Mouse (Mus musculus) hindbrain, embryonic 11.5 days (tissue): ENCODE data around the gene Padi3. TPM values are rescaled to one million over a fixed set of nuclear protein-coding genes. Genes with fewer than 3 reads are reported as not detected.

ENCODE experiments used
- ATAC-seq: fragments of 200-750 bp; cut with Nextera tagmentation; 2 replicates; pipeline ENCODE4 v1.8.0; 2017; ENCODE audit warnings: mild to moderate bottlenecking, moderate TSS enrichment, moderate library complexity; ENCODE audit not compliant: low FRiP score
- DNase-seq: peaks from one replicate; pipeline ENCODE4 v3.0.0-alpha.2; 2015; ENCODE audit warnings: low spot score
- H3K27ac ChIP-seq: fragments of 300-500 bp; sonication (generic); 2 replicates; pipeline ENCODE4 v1.5.1; 2014; ENCODE audit warnings: mild to moderate bottlenecking, low read depth, low read length
- H3K27me3 ChIP-seq: fragments of 300-500 bp; sonication (generic); 2 replicates; pipeline ENCODE4 v1.6.1; 2014; ENCODE audit warnings: mild to moderate bottlenecking, low read length, moderate library complexity, mixed read lengths; ENCODE audit not compliant: control insufficient read depth, insufficient read depth
- H3K36me3 ChIP-seq: fragments of 300-500 bp; sonication (generic); 2 replicates; pipeline ENCODE4 v1.6.1; 2014; ENCODE audit warnings: mild to moderate bottlenecking, low read length, moderate library complexity, mixed read lengths; ENCODE audit not compliant: control insufficient read depth, insufficient read depth
- H3K4me1 ChIP-seq: fragments of 300-500 bp; sonication (generic); replicated peaks from 2 replicates; pipeline ENCODE4 v1.6.1; 2014; ENCODE audit warnings: low read length, mixed read lengths; ENCODE audit not compliant: control insufficient read depth, insufficient read depth
- H3K4me2 ChIP-seq: fragments of 300-500 bp; sonication (generic); replicated peaks from 2 replicates; pipeline ENCODE4 v1.6.1; 2014; ENCODE audit warnings: mild to moderate bottlenecking, low read depth, low read length
- H3K4me3 ChIP-seq: fragments of 300-500 bp; sonication (generic); 2 replicates; pipeline ENCODE4 v1.5.1; 2014; ENCODE audit warnings: low read depth, low read length
- H3K9ac ChIP-seq: fragments of 300-500 bp; sonication (generic); 2 replicates; pipeline ENCODE4 v1.6.1; 2014; ENCODE audit warnings: low read depth, low read length
- H3K9me3 ChIP-seq: fragments of 300-500 bp; sonication (generic); 2 replicates; pipeline ENCODE4 v1.6.1; 2016; ENCODE audit warnings: low read length; ENCODE audit not compliant: control insufficient read depth
- WGBS: fragments of 180-500 bp; shearing (Covaris S2); extraction: QIAGEN DNeasy Blood & Tissue Kit; methylation state at CpG from one replicate; pipeline ENCODE4 v1.1.7; 2014; 5-methylcytosine and 5-hydroxymethylcytosine counted together
- polyA plus RNA-seq: library from polyadenylated mRNA; unstranded; fragments of >200 nt; fragmentation: Nextera tagmentation; extraction: Ambion mirVana; gene quantifications from 2 replicates; pipeline ENCODE4 v1.2.1, GENCODE M21; 2014

Padi3 gene
- polyA plus RNA-seq, 1 experiment from 2014 or later, result not detected

DNA sequence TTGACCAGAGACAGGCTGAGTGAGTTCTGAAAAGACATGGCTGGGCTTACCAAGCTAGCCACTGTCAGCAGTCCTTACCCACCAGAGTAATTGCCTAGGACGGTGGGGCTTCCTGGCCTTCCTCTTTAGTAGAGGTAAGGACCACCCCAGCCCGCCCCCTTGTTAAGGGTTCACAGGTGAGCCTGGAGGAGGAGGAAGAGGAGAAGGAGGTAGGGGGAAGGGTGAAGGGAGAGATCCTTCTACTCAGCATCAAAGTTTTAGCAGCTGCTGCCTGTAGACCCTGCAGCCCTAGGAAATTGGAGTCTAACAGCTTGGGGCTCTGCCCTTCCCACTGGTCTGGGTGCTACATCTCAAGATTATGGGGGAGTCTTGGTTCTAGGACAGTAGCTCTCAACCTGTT, 67.9 kb downstream of the Padi3 start, which contains the start of gene Padi6:
Gene Padi6, minus strand, starts transcription at position 101 of the 400 bp plus-strand sequence.
- no peak within 1 kb of the TSS for H3K4me3 ChIP-seq
- no peak within 1 kb of the TSS for H3K27ac ChIP-seq

DNA sequence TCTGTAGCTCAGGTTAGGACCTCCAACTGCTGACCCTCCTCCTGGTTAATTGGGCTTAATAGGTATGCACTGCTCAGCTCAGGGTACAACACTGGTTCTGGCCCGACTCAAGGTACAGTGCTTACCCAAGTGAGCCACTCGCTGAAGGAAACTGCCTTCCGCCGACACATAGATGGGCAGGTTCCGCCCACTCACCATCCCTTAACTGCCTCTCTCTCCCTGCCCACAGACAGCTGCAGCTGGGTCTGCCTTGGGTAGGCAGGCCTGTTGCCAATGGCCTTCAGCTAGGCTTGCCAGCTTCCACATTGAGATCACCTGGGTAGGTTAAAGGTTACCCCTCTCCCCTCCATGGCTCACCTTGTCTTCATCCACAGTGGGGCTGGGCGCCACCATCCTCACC, 69.0 kb downstream of the Padi3 start:
- ATAC-seq (no peak), DNase-seq (no peak)
- Histone ChIP-seq H3K4me3 (no peak overlapping the region), H3K36me3 (no peaks in the 10 kb centered on the region), H3K4me1 (no peaks in the 10 kb centered on the region), H3K9me3 (no peaks in the 10 kb centered on the region), H3K27ac (no peak overlapping the region), H3K9ac (no peak overlapping the region), H3K4me2 (no peak overlapping the region), H3K27me3 (no peaks in the 10 kb centered on the region)
- WGBS, result 93% methylated on average over 6 of the region's 6 CpGs

More for the DNA sequence above, 67.9 kb downstream of the Padi3 start, which contains the start of gene Padi6:
- Histone ChIP-seq H3K9ac (no peak within 1 kb of the TSS), H3K4me2 (no peak within 1 kb of the TSS), H3K4me1 (no peaks in the 10 kb centered on the region), H3K27me3 (no peaks in the 10 kb centered on the region), H3K36me3 (no peaks in the 10 kb centered on the region), H3K9me3 (no peaks in the 10 kb centered on the region)
- DNase-seq (no peak), ATAC-seq (no peak)
- 82% methylated on average over 2 of the region's 2 CpGs for WGBS

DNA sequence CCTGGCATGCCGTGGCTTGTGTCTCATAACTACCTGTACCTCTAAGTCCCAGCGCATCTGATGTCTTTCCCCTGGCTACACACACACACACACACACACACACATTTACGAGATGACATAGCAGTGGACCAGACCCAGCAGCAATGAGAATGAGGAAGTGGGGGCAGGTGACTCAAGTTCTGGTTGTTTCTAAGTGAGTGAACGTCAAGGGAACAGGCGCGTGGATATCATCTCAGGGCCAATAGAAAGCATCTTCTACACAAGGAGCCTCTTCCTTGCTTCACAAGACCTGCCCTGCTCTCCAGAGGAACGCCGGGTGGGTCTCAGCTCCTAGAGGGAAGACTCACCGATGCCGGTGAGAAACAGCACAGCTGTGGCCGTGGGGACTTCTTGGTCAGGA, 69.8 kb downstream of the Padi3 start:
- no peak overlapping the region for H3K27ac ChIP-seq
- no peaks in the 10 kb centered on the region for H3K9me3 ChIP-seq
- no peaks in the 10 kb centered on the region for H3K4me1 ChIP-seq
- 91% methylated on average over 11 of the region's 11 CpGs for WGBS
- no peaks in the 10 kb centered on the region for H3K27me3 ChIP-seq
- no peaks in the 10 kb centered on the region for H3K36me3 ChIP-seq
- DNase-seq (no peak), ATAC-seq (no peak)
- no peak overlapping the region for H3K4me2 ChIP-seq
- H3K9ac ChIP-seq, result no peak overlapping the region
- H3K4me3 ChIP-seq, result no peak overlapping the region

Other genes starting within 250 kb of the Padi3 start
- gene Arhgef10l, start 144.6 kb downstream of the Padi3 start, polyA plus RNA-seq, result 13.8 and 14.5 TPM in 2 replicates
- 44.3 and 59.6 TPM in 2 replicates for gene Rcc2, start 110.1 kb downstream of the Padi3 start, polyA plus RNA-seq
- gene Padi6, start 68.0 kb downstream of the Padi3 start, polyA plus RNA-seq, result 0.13 TPM in 1 of 2 replicates, not detected in the other
- 0.25 and 0.37 TPM in 2 replicates for gene Padi4, start 36.4 kb downstream of the Padi3 start, polyA plus RNA-seq
- 0.05 and 0.08 TPM in 2 replicates for gene Padi1, start 35.1 kb upstream of the Padi3 start, polyA plus RNA-seq
- 1.2 and 2.4 TPM in 2 replicates for gene Padi2, start 95.7 kb upstream of the Padi3 start, polyA plus RNA-seq
- gene Sdhb, start 150.6 kb upstream of the Padi3 start, polyA plus RNA-seq, result 413 and 428 TPM in 2 replicates
- gene Atp13a2, start 176.2 kb upstream of the Padi3 start, polyA plus RNA-seq, result 34.9 and 39.8 TPM in 2 replicates
- 266 and 286 TPM in 2 replicates for gene Mfap2, start 199.8 kb upstream of the Padi3 start, polyA plus RNA-seq
- 6.3 and 7.6 TPM in 2 replicates for gene Crocc, start 249.9 kb upstream of the Padi3 start, polyA plus RNA-seq